Mouse (Mus musculus) midbrain, postnatal 0 days (tissue): ENCODE results near the gene Tbxas1. TPM values are rescaled to one million over a fixed set of nuclear protein-coding genes. Genes with fewer than 3 reads are reported as not detected.

Source experiments
- ATAC-seq: fragments of 200-750 bp; cut with Nextera tagmentation; 2 replicates; pipeline ENCODE4 v1.8.0; 2017; ENCODE audit warnings: moderate number of reproducible peaks, mild to moderate bottlenecking, moderate TSS enrichment, moderate library complexity; ENCODE audit not compliant: low FRiP score
- DNase-seq: peaks from one replicate; pipeline ENCODE4 v3.0.0-alpha.2; 2015; ENCODE audit warnings: low spot score
- H3K27ac ChIP-seq: fragments of 300-500 bp; sonication (generic); 2 replicates; pipeline ENCODE4 v1.5.1; 2014; ENCODE audit warnings: low read depth, mild to moderate bottlenecking, low read length, mixed read lengths
- H3K27me3 ChIP-seq: fragments of 300-500 bp; sonication (generic); 2 replicates; pipeline ENCODE4 v1.6.1; 2014; ENCODE audit warnings: low read length, control low read depth, mixed read lengths; ENCODE audit not compliant: insufficient read depth
- H3K36me3 ChIP-seq: fragments of 300-500 bp; sonication (generic); 2 replicates; pipeline ENCODE4 v1.6.1; 2014; ENCODE audit warnings: low read length, control low read depth, mixed read lengths; ENCODE audit not compliant: insufficient read depth
- H3K4me1 ChIP-seq: fragments of 300-500 bp; sonication (generic); 2 replicates; pipeline ENCODE4 v1.6.1; 2014; ENCODE audit warnings: mild to moderate bottlenecking, control low read depth, antibody characterized with exemption, low read length, mixed read lengths; ENCODE audit not compliant: insufficient read depth
- H3K4me2 ChIP-seq: fragments of 300-500 bp; sonication (generic); 2 replicates; pipeline ENCODE4 v1.6.1; 2014; ENCODE audit warnings: low read depth, mild to moderate bottlenecking, low read length, mixed read lengths; ENCODE audit not compliant: poor library complexity, severe bottlenecking
- H3K4me3 ChIP-seq: fragments of 300-500 bp; sonication (generic); 2 replicates; pipeline ENCODE4 v1.5.1; 2014; ENCODE audit warnings: low read depth, mild to moderate bottlenecking, low read length, moderate library complexity
- H3K9ac ChIP-seq: fragments of 300-500 bp; sonication (generic); replicated peaks from 2 replicates; pipeline ENCODE4 v1.6.1; 2014; ENCODE audit warnings: mild to moderate bottlenecking, low read length, moderate library complexity, mixed read lengths; ENCODE audit not compliant: poor library complexity, severe bottlenecking
- H3K9me3 ChIP-seq: fragments of 300-500 bp; sonication (generic); 2 replicates; pipeline ENCODE4 v1.6.1; 2016; ENCODE audit warnings: low read length, control low read depth
- CTCF ChIP-seq: IDR thresholded peaks from 2 replicates; pipeline ENCODE4 v1.5.1; 2016; ENCODE audit warnings: antibody characterized with exemption, mild to moderate bottlenecking
- whole genome bisulfite sequencing: fragments of 180-500 bp; shearing (Covaris S2); extraction: QIAGEN DNeasy Blood & Tissue Kit; methylation state at CpG from one replicate; pipeline ENCODE4 v1.1.7; 2014; 5-methylcytosine and 5-hydroxymethylcytosine counted together
- polyA plus RNA-seq: library from polyadenylated mRNA; unstranded; fragments of >200 nt; fragmentation: Nextera tagmentation; extraction: Ambion mirVana; gene quantifications from 2 replicates; pipeline ENCODE4 v1.2.1, GENCODE M21; 2015
- total RNA-seq: library from RNA; depleted of rRNA; stranded (reverse); fragments of >200 nt; gene quantifications from 2 replicates; pipeline ENCODE4 v1.2.3, GENCODE M21; 2014

Tbxas1 gene
- total and polyA plus RNA-seq, 2 experiments from 2014 or later: 1.4 to 3.1 TPM

- ATAC-seq (no peak), DNase-seq (no peak)
- Histone ChIP-seq H3K9me3 (no peaks in the 10 kb centered on the region), H3K4me3 (no peak overlapping the region), H3K27me3 (no peaks in the 10 kb centered on the region), H3K4me1 (no peaks in the 10 kb centered on the region), H3K36me3 (no peaks in the 10 kb centered on the region), H3K4me2 (no peak overlapping the region), H3K9ac (no peak overlapping the region), H3K27ac (no peak overlapping the region)
- WGBS: 73% methylated on average over 4 of the region's 4 CpGs
- TF ChIP-seq CTCF: no peak
Measured at GRCm38 (mm10) chr6:38887436-38887835, 12.2 kb downstream of the Tbxas1 start.

- no peak overlapping the region for H3K9ac ChIP-seq
- H3K4me2 ChIP-seq: no peak overlapping the region
- H3K36me3 ChIP-seq: no peaks in the 10 kb centered on the region
- no peak for TF ChIP-seq CTCF
- ATAC-seq (no peak), DNase-seq (no peak)
- no peak overlapping the region for H3K27ac ChIP-seq
- no peaks in the 10 kb centered on the region for H3K9me3 ChIP-seq
- no peak overlapping the region for H3K4me3 ChIP-seq
- no peaks in the 10 kb centered on the region for H3K4me1 ChIP-seq
- 82% methylated on average over 6 of the region's 6 CpGs for WGBS
- H3K27me3 ChIP-seq: no peaks in the 10 kb centered on the region
Measured at GRCm38 (mm10) chr6:38889156-38889555, 14.0 kb downstream of the Tbxas1 start.

GRCm38 (mm10) chr6:38892017-38892416 is 16.8 kb downstream of the Tbxas1 start:
- ATAC-seq (no peak), DNase-seq (no peak)
- H3K4me2 ChIP-seq: no peak overlapping the region
- no peak overlapping the region for H3K9ac ChIP-seq
- no peaks in the 10 kb centered on the region for H3K36me3 ChIP-seq
- H3K4me3 ChIP-seq: no peak overlapping the region
- no peaks in the 10 kb centered on the region for H3K4me1 ChIP-seq
- H3K9me3 ChIP-seq: no peaks in the 10 kb centered on the region
- TF ChIP-seq CTCF: no peak
- WGBS: 81% methylated on average over 2 of the region's 2 CpGs
- no peak overlapping the region for H3K27ac ChIP-seq
- H3K27me3 ChIP-seq: no peaks in the 10 kb centered on the region

- H3K4me2 ChIP-seq: no peak overlapping the region
- DNase-seq: no peak
- no peak overlapping the region for H3K4me3 ChIP-seq
- no peaks in the 10 kb centered on the region for H3K36me3 ChIP-seq
- H3K9ac ChIP-seq: no peak overlapping the region
- H3K4me1 ChIP-seq: no peaks in the 10 kb centered on the region
- 85% methylated on average over 3 of the region's 3 CpGs for WGBS
- no peak for ATAC-seq
- no peaks in the 10 kb centered on the region for H3K27me3 ChIP-seq
- no peak overlapping the region for H3K27ac ChIP-seq
- no peak for TF ChIP-seq CTCF
- no peaks in the 10 kb centered on the region for H3K9me3 ChIP-seq
Measured at GRCm38 (mm10) chr6:38893615-38894014, 18.4 kb downstream of the Tbxas1 start.

GRCm38 (mm10) chr6:38900073-38900472 is 24.9 kb downstream of the Tbxas1 start:
- H3K4me2 ChIP-seq: no peak overlapping the region
- TF ChIP-seq CTCF: no peak
- no peak overlapping the region for H3K27ac ChIP-seq
- no peaks in the 10 kb centered on the region for H3K27me3 ChIP-seq
- no peak overlapping the region for H3K9ac ChIP-seq
- 93% methylated on average over 4 of the region's 4 CpGs for WGBS
- DNase-seq (no peak), ATAC-seq (no peak)
- H3K4me3 ChIP-seq: no peak overlapping the region
- no peaks in the 10 kb centered on the region for H3K36me3 ChIP-seq
- no peaks in the 10 kb centered on the region for H3K4me1 ChIP-seq
- H3K9me3 ChIP-seq: no peaks in the 10 kb centered on the region

GRCm38 (mm10) chr6:38900479-38901126 is 25.4 kb downstream of the Tbxas1 start:
- no peak for TF ChIP-seq CTCF
- WGBS: 93% methylated on average over 4 of the region's 4 CpGs
- Histone ChIP-seq H3K4me3 (no peak overlapping the region), H3K36me3 (no peaks in the 10 kb centered on the region), H3K27me3 (no peaks in the 10 kb centered on the region), H3K9ac (no peak overlapping the region), H3K27ac (no peak overlapping the region), H3K4me1 (no peaks in the 10 kb centered on the region), H3K9me3 (no peaks in the 10 kb centered on the region), H3K4me2 (no peak overlapping the region)
- DNase-seq: no peak
- ATAC-seq: no peak
